In genomic region chr9:108412221-108412620, GRCm38 (mm10) we compare ENCODE assay signal across 9 mouse cellular contexts. TPM values are rescaled to one million over a fixed set of nuclear protein-coding genes. Genes with fewer than 3 reads are reported as not detected.
DNase-seq lines count a peak whose midpoint lies in the region; ATAC-seq lines count a peak whose summit lies in the region.
"Had no signal": no experiment of that assay in that cellular context is flagged by ENCODE, and none has a peak within 500 bp of the region (broad histone marks: within the 10 kb centered on the region; RNA-seq: fewer than 3 reads in every experiment).

No protein-coding gene starts in this region.

- intact Hi-C loops in left cerebral cortex, postnatal 25 days (cut with DNase I): no loop called here
- intact Hi-C loops in left cerebral cortex, postnatal 10 days (cut with DNase I): no loop called here

- peak; percentile 49 for DNase-seq in cerebellum, postnatal 10 days
- DNase-seq in cerebellum, adult 9-11 months: no peak
- peak; percentile 21 to 30 for DNase-seq in left cerebral cortex, postnatal 25 days (ENCODE audit: low spot score in 2 of 2)
- no peak for DNase-seq in left cerebral cortex, postnatal 10 days (ENCODE audit: extremely low spot score in 1 of 2, low spot score in 2 of 2)
- DNase-seq in c-Kit-negative CD71-positive TER-119-positive erythroid progenitor cells, embryonic 14.5 days (ENCODE audit: low read depth, low spot score): peak; percentile 4
- no peak for DNase-seq in frontal cortex, postnatal 25 days (ENCODE audit: low spot score in 2 of 2)
- no peak for DNase-seq in neural tube, embryonic 10.5 days (ENCODE audit: extremely low spot score, low spot score)

- ATAC-seq in megakaryocyte progenitor cell, adult 5-6 weeks (replicated peaks; ENCODE audit: poor library complexity): peak; percentile 73

RNA-seq across cellular contexts. Expression of gene Ccdc36, which starts 16.1 kb away (rescaled TPM):
- total RNA-seq in left cerebral cortex, postnatal 25 days (2021): under 1 TPM; 0.32 TPM
- under 1 TPM; 0.19 to 0.26 TPM for total RNA-seq in left cerebral cortex, postnatal 10 days (2021)
- 0.20 and 0.49 TPM in 2 replicates for total RNA-seq in megakaryocyte progenitor cell, adult 5-6 weeks (2015)
- 0.54 and 0.74 TPM in 2 replicates for total RNA-seq in megakaryocyte progenitor cell, adult 5-6 weeks (2017)

RNA-seq across cellular contexts. Expression of gene 1700102P08Rik, which starts 19.6 kb away (rescaled TPM):
- 1 to 10 TPM; 2.4 to 3.0 TPM for total RNA-seq in left cerebral cortex, postnatal 25 days (2021)
- 1 to 10 TPM; 1.4 to 2.1 TPM for total RNA-seq in left cerebral cortex, postnatal 10 days (2021)
- 0.49 TPM in 1 of 2 replicates, not detected in the other for total RNA-seq in megakaryocyte progenitor cell, adult 5-6 weeks (2015)
- 0.46 TPM in 1 of 2 replicates, not detected in the other for total RNA-seq in megakaryocyte progenitor cell, adult 5-6 weeks (2017)

RNA-seq across cellular contexts. Expression of gene BC048562, which starts 24.1 kb away (rescaled TPM):
- not detected for total RNA-seq in left cerebral cortex, postnatal 25 days (2021)
- not detected for total RNA-seq in left cerebral cortex, postnatal 10 days (2021)
- total RNA-seq in megakaryocyte progenitor cell, adult 5-6 weeks (2015): not detected in 2 replicates
- total RNA-seq in megakaryocyte progenitor cell, adult 5-6 weeks (2017): not detected in 2 replicates
- total RNA-seq: layer of hippocampus, postnatal 14 days had no signal

RNA-seq across cellular contexts. Expression of gene Ccdc71, which starts 48.1 kb away (rescaled TPM):
- 10 to 100 TPM; 40.3 to 42.2 TPM for total RNA-seq in left cerebral cortex, postnatal 25 days (2021)
- 10 to 100 TPM; 38.7 to 39.6 TPM for total RNA-seq in left cerebral cortex, postnatal 10 days (2021)
- total RNA-seq in megakaryocyte progenitor cell, adult 5-6 weeks (2015): 14.6 and 17.9 TPM in 2 replicates
- total RNA-seq in megakaryocyte progenitor cell, adult 5-6 weeks (2017): 13.7 and 14.8 TPM in 2 replicates

RNA-seq across cellular contexts. Expression of gene Klhdc8b, which starts 49.2 kb away (rescaled TPM):
- total RNA-seq in left cerebral cortex, postnatal 25 days (2021): 10 to 100 TPM; 30.3 to 36.7 TPM
- 10 to 100 TPM; 32.5 to 35.9 TPM for total RNA-seq in left cerebral cortex, postnatal 10 days (2021)
- 0.46 and 1.1 TPM in 2 replicates for total RNA-seq in megakaryocyte progenitor cell, adult 5-6 weeks (2015)
- total RNA-seq in megakaryocyte progenitor cell, adult 5-6 weeks (2017): 4.1 and 8.1 TPM in 2 replicates

Comparison
In these comparisons a context has a peak if more than half of its experiments do, and no peak if none do; other contexts are left out.
1. DNase-seq: peak in cerebellum, postnatal 10 days (2 of 2), left cerebral cortex, postnatal 25 days (2 of 2) and c-Kit-negative CD71-positive TER-119-positive erythroid progenitor cells, embryonic 14.5 days (single experiment); none in cerebellum, adult 9-11 months (single experiment), left cerebral cortex, postnatal 10 days (0 of 2), frontal cortex, postnatal 25 days (0 of 2) and neural tube, embryonic 10.5 days (single experiment).